Mouse (Mus musculus) hindbrain, postnatal 0 days (tissue): ENCODE measurements around the gene Parvg. TPM values are rescaled to one million over a fixed set of nuclear protein-coding genes. Genes with fewer than 3 reads are reported as not detected.

Experiments used
- ATAC-seq: fragments of 200-750 bp; cut with Nextera tagmentation; 2 replicates; pipeline ENCODE4 v1.8.0; 2017; ENCODE audit warnings: mild to moderate bottlenecking, moderate TSS enrichment, moderate library complexity
- DNase-seq: peaks from one replicate; pipeline ENCODE4 v3.0.0-alpha.2; 2015; ENCODE audit warnings: low spot score
- H3K27ac ChIP-seq: fragments of 300-500 bp; sonication (generic); 2 replicates; pipeline ENCODE4 v1.5.1; 2014; ENCODE audit warnings: mild to moderate bottlenecking
- H3K27me3 ChIP-seq: fragments of 300-500 bp; sonication (generic); 2 replicates; pipeline ENCODE4 v1.6.1; 2014; ENCODE audit warnings: low read length, mixed read lengths; ENCODE audit not compliant: insufficient read depth
- H3K36me3 ChIP-seq: fragments of 300-500 bp; sonication (generic); 2 replicates; pipeline ENCODE4 v1.6.1; 2014; ENCODE audit warnings: low read length, mixed read lengths; ENCODE audit not compliant: insufficient read depth
- H3K4me1 ChIP-seq: fragments of 300-500 bp; sonication (generic); 2 replicates; pipeline ENCODE4 v1.6.1; 2014; ENCODE audit warnings: antibody characterized with exemption, low read length, mixed read lengths; ENCODE audit not compliant: insufficient read depth
- H3K4me2 ChIP-seq: fragments of 300-500 bp; sonication (generic); 2 replicates; pipeline ENCODE4 v1.6.1; 2014; ENCODE audit warnings: low read depth, mild to moderate bottlenecking, low read length, moderate library complexity, mixed read lengths
- H3K4me3 ChIP-seq: fragments of 300-500 bp; sonication (generic); 2 replicates; pipeline ENCODE4 v1.5.1; 2014; ENCODE audit warnings: low read length
- H3K9ac ChIP-seq: fragments of 300-500 bp; sonication (generic); replicated peaks from 2 replicates; pipeline ENCODE4 v1.6.1; 2014; ENCODE audit warnings: mild to moderate bottlenecking, low read length, moderate library complexity, mixed read lengths
- H3K9me3 ChIP-seq: fragments of 300-500 bp; sonication (generic); 2 replicates; pipeline ENCODE4 v1.6.1; 2016; ENCODE audit warnings: low read length, mixed read lengths
- CTCF ChIP-seq: IDR thresholded peaks from 2 replicates; pipeline ENCODE4 v1.5.1; 2016; ENCODE audit warnings: antibody characterized with exemption, control low read depth, low read depth
- WGBS: fragments of 180-500 bp; shearing (Covaris S2); extraction: QIAGEN DNeasy Blood & Tissue Kit; methylation state at CpG from one replicate; pipeline ENCODE4 v1.1.7; 2014; 5-methylcytosine and 5-hydroxymethylcytosine counted together
- polyA plus RNA-seq: library from polyadenylated mRNA; unstranded; fragments of >200 nt; fragmentation: Nextera tagmentation; extraction: Ambion mirVana; gene quantifications from 2 replicates; pipeline ENCODE4 v1.2.1, GENCODE M21; 2015
- total RNA-seq: library from RNA; depleted of rRNA; stranded (reverse); fragments of >200 nt; gene quantifications from 2 replicates; pipeline ENCODE4 v1.2.3, GENCODE M21; 2014; rRNA removed

Parvg gene
- total and polyA plus RNA-seq, 2 experiments from 2014 or later, result 1.4 to 1.9 TPM

GRCm38 (mm10) chr15:84385995-84386565, 62.3 kb downstream of the Parvg start:
- H3K4me2 ChIP-seq, result no peak overlapping the region
- H3K36me3 ChIP-seq, result no peaks in the 10 kb centered on the region
- no peak for TF ChIP-seq CTCF
- WGBS, result 83% methylated on average over 8 of the region's 8 CpGs
- H3K9me3 ChIP-seq, result peaks cover 10% of the 10 kb centered on the region; the same call in 1 of the 2 replicates
- no peaks in the 10 kb centered on the region for H3K27me3 ChIP-seq
- ATAC-seq, result no peak
- no peaks in the 10 kb centered on the region for H3K4me1 ChIP-seq
- H3K27ac ChIP-seq, result no peak overlapping the region
- H3K9ac ChIP-seq, result no peak overlapping the region
- H3K4me3 ChIP-seq, result no peak overlapping the region
- no peak for DNase-seq

GRCm38 (mm10) chr15:84388698-84389131, 64.9 kb downstream of the Parvg start:
- no peak overlapping the region for H3K4me2 ChIP-seq
- DNase-seq, result no peak
- H3K9me3 ChIP-seq, result peaks cover 10% of the 10 kb centered on the region; the same call in 1 of the 2 replicates
- no peak overlapping the region for H3K4me3 ChIP-seq
- H3K4me1 ChIP-seq, result no peaks in the 10 kb centered on the region
- 91% methylated on average over 8 of the region's 8 CpGs for WGBS
- no peak for ATAC-seq
- no peak for TF ChIP-seq CTCF
- no peak overlapping the region for H3K9ac ChIP-seq
- H3K36me3 ChIP-seq, result no peaks in the 10 kb centered on the region
- no peaks in the 10 kb centered on the region for H3K27me3 ChIP-seq
- H3K27ac ChIP-seq, result no peak overlapping the region

- no peaks in the 10 kb centered on the region for H3K27me3 ChIP-seq
- H3K27ac ChIP-seq, result no peak overlapping the region
- DNase-seq (no peak), ATAC-seq (no peak)
- no peaks in the 10 kb centered on the region for H3K4me1 ChIP-seq
- H3K4me2 ChIP-seq, result no peak overlapping the region
- no peaks in the 10 kb centered on the region for H3K36me3 ChIP-seq
- no peak overlapping the region for H3K9ac ChIP-seq
- no peak overlapping the region for H3K4me3 ChIP-seq
- peaks cover 10% of the 10 kb centered on the region; the same call in 1 of the 2 replicates for H3K9me3 ChIP-seq
- no peak for TF ChIP-seq CTCF
- 80% methylated on average over 4 of the region's 4 CpGs for WGBS
Observed at GRCm38 (mm10) chr15:84392131-84392530, 68.3 kb downstream of the Parvg start.

Other genes with a start within 250 kb of the Parvg start
- 248 and 251 TPM in 2 replicates for gene Sult4a1, start 218.3 kb upstream of the Parvg start, total RNA-seq
- 155 TPM in 2 replicates for gene Sult4a1, start 218.3 kb upstream of the Parvg start, polyA plus RNA-seq
- gene Pnpla5, start 200.9 kb upstream of the Parvg start, total RNA-seq, result not detected in 2 replicates
- gene Pnpla5, start 200.9 kb upstream of the Parvg start, polyA plus RNA-seq, result not detected in 2 replicates
- gene Pnpla3, start 156.2 kb upstream of the Parvg start, total RNA-seq, result 7.4 and 15.4 TPM in 2 replicates
- 6.2 and 7.9 TPM in 2 replicates for gene Pnpla3, start 156.2 kb upstream of the Parvg start, polyA plus RNA-seq
- 28.0 and 30.9 TPM in 2 replicates for gene Samm50, start 131.8 kb upstream of the Parvg start, total RNA-seq
- gene Samm50, start 131.8 kb upstream of the Parvg start, polyA plus RNA-seq, result 92.3 and 93.6 TPM in 2 replicates
- 9.4 and 9.5 TPM in 2 replicates for gene Parvb, start 92.0 kb upstream of the Parvg start, total RNA-seq
- gene Parvb, start 92.0 kb upstream of the Parvg start, polyA plus RNA-seq, result 4.3 and 6.2 TPM in 2 replicates
- 46.5 and 51.1 TPM in 2 replicates for gene Shisal1, start 123.1 kb downstream of the Parvg start, total RNA-seq
- 12.6 and 14.6 TPM in 2 replicates for gene Shisal1, start 123.1 kb downstream of the Parvg start, polyA plus RNA-seq
- gene Rtl6, start 233.8 kb downstream of the Parvg start, total RNA-seq, result 77.9 and 80.7 TPM in 2 replicates
- 39.1 and 39.9 TPM in 2 replicates for gene Rtl6, start 233.8 kb downstream of the Parvg start, polyA plus RNA-seq